Mouse (Mus musculus): ENCODE data around the gene Stt3a.

The Stt3a gene

DNA sequence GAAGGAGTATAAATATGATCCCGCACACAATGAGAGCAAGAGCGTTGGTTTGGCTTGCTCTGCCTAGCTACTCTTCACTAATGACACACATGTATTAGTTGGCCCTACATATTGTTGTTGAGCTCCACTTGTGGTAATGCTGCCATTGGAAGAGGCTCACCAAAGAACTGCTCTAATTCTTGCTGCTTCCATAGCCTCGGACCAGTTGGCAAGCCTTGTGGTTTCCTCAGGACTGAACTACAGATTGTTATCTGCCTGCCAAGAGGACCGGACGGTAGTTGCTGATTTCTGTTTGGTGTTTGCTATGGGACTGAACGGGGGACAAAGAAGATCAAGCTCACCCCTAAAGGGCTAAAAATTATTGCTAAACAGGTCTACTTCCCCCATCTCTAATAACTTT is 60.2 kb downstream of the Stt3a start:
- DNase-seq, result no peak

DNA sequence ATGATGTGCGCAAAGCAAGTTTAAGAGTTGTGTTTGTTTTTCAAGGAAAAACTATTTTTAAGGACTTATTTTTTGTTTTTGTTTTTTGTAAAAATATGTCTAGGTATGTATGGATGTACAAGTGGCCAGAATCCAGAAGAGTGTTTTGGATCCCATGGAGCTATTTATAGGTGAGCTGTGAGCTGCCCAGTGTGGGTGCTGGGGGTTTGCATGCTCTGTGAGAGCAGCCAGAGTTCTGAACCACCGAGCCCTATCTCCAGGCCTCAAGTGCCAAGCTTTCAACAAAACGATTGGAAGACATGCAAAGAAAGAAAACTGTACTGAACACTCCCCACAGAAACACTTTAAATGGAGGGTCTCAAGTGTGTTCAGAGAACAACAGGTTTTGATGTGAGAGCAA is 61.6 kb downstream of the Stt3a start:
- DNase-seq, result no peak

GRCm38 (mm10) chr9:36694276-36694675 is 73.2 kb downstream of the Stt3a start:
- no peak for DNase-seq

GRCm38 (mm10) chr9:36692920-36693319 is 74.6 kb downstream of the Stt3a start, which contains the start of gene Acrv1:
Gene Acrv1, plus strand, starts transcription at chr9:36693220.
- no peak for DNase-seq

GRCm38 (mm10) chr9:36687329-36687728 is 80.2 kb downstream of the Stt3a start:
- no peak for DNase-seq

DNA sequence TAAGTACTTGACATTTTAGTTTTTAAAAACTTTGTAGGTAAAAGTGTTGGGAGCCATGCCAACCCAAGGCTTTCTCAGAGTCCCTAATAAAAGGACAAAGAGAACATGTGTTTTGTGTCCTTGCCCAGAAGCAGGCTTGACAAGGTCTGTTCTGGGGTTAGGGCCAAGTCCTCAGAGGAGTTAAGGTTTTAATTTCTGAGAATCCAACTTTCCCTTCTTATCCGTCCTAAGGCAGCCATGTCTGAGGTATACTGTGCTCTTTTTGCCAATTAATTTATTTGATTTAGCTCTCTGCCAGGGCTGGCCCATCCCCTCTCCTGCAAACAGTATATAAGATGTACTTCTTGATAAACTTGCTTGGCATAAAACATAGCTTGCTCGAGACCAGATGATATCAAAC is 86.1 kb downstream of the Stt3a start:
- DNase-seq, result no peak
